Mouse (Mus musculus): ENCODE results near the gene Esr1.

Gene Esr1

GRCm38 (mm10) chr10:4849881-4850280, 238.5 kb downstream of the Esr1 start:
- no peak for DNase-seq

DNA sequence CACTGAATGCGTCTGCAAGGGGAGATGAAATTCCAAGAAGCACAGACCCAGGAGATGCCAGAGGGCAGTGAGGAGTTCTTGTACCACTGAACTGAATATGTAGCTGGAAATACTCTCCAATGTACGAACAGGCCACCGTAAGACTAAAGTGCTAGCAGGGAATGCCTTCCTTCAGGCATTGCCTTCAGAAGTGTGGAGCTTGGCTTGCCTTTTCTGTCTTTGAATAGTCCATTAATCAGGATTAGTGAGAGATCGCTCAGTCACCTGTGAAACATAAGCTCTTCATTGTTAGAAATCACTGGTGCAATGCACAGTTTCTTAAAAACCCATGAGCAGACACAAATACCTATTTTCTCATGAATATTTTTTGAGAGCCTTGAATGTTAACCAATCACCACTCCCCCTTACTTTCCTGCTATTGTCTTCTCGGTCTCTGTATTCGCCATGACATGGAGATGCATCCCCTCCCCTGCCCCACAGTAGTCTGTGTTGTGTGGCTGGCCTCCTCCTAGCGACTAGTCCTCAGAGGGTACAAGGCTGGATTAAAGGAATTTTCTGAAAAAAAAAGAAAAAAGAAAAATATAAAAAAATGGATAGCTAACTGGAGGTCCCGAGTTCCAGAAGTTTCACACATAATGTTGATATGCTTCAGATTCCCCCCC, 263.8 kb downstream of the Esr1 start:
- no peak for DNase-seq

DNA sequence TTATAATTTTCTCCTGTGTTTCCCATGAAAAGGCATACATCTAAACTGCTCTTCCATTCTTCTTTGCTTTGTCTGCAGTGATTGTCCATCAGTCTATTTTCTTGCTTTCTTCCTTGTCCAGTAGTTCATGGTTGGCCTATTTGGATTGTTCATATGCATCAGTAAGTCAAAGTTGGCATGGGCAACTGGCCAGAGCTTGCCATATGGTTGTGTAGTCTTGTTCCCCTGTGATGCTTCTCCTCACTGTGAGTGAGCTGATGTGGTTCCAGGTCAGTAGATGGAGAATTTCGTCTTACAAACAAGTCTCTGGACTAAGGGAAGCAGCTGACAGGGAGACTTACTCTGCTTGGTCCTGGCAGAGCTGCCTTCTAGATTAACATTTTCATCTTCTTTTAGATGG, 270.0 kb downstream of the Esr1 start:
- no peak for DNase-seq

DNA sequence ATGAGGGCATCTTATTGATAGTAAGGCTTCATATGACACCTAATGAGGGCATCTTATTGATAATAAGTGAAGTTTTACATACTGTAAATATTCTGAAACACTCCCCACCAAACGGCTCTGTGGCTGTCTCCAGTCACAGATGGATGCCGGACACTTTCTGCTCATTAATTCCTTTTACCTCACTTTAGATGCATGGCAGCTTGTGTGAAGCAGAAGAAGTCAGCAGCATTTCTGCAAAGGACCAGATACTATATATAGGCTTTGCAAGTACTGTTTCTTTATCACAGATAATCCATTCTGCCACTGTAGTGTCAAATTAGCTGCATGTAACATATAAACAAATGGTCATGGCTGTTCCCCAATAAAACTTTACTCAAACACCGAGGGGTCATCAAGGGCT, 274.1 kb downstream of the Esr1 start:
- no peak for DNase-seq

DNA sequence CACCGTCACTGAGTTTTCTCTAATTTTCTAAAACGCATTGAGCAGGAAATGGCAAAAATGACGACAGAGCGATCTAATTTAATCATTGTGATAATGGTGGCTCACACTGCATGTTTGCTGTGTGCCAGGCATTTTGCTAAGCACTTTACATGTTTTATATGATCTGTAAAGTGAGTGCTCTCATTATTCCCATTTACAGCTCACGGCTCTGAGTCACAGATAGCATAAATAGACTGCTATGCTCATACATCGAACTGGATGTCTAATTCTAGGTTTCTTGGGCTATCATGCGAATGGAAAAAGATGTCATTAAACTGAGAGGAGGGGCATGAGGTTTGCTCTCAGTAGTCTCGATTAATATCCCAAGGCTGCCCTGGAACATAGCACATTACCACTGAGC, 274.6 kb downstream of the Esr1 start:
- DNase-seq = no peak

DNA sequence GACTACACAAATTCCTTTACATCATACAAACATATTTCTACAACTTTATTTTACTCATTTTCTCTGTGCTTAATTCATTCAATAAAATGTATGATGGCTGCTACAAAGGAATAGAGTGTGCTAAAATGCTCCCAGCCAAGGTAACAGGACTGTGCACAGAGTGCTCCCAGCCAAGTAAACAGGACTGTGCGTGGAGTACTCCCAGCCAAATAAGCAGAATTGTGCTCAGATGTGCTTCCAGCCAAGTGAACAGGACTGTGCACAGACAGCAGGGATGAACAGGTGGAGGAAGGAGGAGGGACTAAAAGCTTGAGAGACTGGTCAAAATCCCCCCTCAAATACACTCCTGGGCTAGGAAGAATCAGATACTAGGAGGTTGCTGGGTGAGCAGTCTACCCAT, 282.1 kb downstream of the Esr1 start:
- DNase-seq = no peak

GRCm38 (mm10) chr10:4897789-4898188, 286.4 kb downstream of the Esr1 start:
- DNase-seq = no peak

GRCm38 (mm10) chr10:4900324-4900723, 288.9 kb downstream of the Esr1 start:
- no peak for DNase-seq

DNA sequence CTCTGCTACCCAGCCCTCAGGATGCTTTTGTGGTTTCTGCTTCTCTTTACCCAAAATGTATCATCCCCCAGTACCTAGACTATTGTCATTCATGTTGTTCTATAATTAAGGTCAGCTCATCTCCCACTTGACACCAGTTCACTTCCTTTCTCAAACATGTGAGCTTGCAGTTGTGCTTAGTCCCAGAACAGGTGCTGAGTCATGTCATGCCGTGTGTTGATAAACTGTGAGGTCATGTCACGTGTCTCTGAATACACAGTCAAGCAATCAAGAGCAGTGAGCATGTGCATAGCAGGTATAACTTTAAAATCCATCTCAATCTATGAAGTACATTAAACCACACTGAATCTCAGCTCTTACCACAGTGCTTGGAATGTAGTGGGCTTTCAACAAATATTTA, 297.9 kb downstream of the Esr1 start:
- DNase-seq = no peak

GRCm38 (mm10) chr10:4910451-4910850, 299.1 kb downstream of the Esr1 start:
- DNase-seq = no peak

DNA sequence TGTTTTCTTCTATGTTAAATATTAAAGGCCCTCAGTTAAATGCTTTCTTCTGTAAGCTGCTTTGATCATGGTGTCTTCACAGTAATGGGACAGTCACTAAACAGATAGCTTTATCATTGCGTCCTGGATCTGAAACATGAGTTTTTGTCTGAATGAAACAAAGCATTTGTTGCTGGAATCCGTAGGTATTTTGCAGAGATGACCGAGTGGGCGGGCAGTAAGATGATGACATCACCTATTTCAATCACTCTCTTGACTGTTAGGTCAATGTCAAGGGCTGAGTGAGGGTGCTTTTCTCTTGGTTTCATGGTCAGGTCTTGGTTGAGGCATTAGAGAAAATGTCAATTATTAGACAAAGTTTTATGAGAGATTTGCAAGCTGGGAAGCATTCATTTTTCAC, 307.7 kb downstream of the Esr1 start:
- DNase-seq = no peak

- no peak for DNase-seq
Measured at GRCm38 (mm10) chr10:4923616-4924015, 312.2 kb downstream of the Esr1 start.

DNA sequence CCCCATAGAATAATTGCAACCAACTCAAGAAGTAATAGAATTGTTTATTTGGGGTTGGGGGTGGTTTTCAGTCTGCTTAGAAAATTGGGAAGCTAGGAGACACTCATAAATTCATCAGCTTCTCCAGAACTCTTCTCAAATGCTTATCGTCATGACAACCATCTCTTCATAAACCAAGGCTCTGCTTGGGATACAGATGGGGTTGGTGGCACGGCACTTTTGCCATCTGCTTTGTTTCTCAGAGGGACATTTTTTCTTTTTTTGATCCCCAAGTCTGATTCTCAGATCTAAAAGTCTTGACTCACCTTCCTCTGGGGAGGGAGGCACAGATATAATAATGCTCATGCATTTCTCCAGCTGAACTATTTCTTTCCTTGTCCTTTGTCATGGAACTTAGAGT, 313.0 kb downstream of the Esr1 start:
- DNase-seq = no peak

DNA sequence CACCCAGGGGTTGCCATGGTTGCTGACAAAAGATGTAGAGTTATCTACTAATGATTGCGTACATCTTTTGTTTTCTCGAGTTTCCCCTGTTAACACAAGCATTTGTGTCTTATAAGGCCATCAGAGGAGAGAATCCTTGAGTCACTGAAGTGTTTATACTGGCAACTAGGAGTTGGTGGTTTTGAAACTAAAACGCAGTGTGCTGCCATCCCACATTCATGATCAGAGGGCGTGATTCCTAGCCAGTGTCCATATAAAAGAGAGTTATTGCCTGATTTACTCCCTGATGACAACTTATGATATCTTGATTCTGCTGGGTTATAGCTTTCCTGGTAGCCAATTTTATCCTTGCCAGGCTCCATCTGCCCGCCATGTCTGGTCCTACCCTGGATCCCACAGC, 331.8 kb downstream of the Esr1 start:
- DNase-seq = no peak

DNA sequence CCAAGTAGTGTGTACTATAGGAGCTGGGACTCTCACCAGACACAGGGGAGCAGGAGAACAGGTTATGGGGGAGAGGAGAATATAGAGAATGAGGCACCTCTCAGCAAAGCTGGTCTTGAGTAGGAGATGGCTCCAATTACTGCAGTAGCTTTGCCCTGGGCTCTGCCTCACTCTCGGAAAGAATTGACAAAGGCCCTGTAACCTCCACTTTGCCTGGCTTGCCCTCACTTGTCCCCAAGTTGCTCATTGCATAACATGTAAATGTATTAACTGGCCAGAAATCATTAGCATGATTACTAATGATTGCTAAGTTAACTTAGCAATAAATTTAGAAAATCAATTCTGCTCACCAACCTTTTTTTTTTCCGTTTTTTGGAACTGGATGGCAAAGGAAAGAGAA, 333.3 kb downstream of the Esr1 start:
- DNase-seq = no peak

DNA sequence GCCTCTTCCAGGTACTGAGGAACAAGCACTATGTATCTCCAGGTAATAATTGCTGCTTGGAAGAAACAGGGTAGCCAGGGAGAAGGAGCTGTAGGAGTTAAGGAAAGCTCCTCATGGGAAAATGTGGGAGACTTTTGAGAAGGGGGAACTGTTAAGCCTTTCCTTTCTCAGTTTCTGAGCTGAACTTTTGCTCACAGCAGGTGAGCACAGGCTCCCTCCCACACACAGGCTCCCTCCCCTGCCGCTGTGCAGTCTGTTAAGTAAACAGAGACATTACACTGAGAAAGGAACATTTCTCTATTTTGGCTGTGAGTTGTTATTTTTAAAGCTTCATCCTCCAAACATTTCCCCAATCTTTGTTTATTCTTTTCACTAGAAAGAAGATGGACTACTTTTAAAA, 354.4 kb downstream of the Esr1 start:
- no peak for DNase-seq

DNA sequence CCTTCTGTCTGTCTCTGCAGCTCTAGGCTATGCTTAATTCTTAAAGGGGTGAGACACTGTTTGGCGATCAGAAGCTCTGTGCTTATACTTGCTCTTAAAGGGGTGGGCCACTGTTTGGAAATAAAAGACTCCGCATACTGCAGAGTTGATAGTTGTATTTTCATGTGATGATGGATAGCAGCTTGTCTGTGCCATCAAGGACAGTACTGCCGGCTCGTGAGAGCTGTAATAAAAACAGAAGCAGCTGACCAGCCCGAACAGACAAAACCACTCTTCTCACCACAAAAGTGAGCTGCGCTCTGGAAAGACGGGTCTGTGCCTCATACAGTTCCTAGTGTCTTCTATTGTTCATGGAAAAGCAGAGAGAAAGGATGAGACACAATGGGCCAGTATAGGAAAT, 359.8 kb downstream of the Esr1 start:
- no peak for DNase-seq

- DNase-seq = no peak
Measured at GRCm38 (mm10) chr10:4971586-4971985, 360.2 kb downstream of the Esr1 start.

GRCm38 (mm10) chr10:4972026-4972425, 360.6 kb downstream of the Esr1 start:
- DNase-seq = no peak

GRCm38 (mm10) chr10:4974246-4974645, 362.9 kb downstream of the Esr1 start:
- DNase-seq = no peak

- DNase-seq = no peak
Measured at GRCm38 (mm10) chr10:4976557-4976956, 365.2 kb downstream of the Esr1 start.

GRCm38 (mm10) chr10:4977374-4977773, 366.0 kb downstream of the Esr1 start:
- DNase-seq = no peak

- no peak for DNase-seq
Measured at GRCm38 (mm10) chr10:4983919-4984318, 372.5 kb downstream of the Esr1 start.

DNA sequence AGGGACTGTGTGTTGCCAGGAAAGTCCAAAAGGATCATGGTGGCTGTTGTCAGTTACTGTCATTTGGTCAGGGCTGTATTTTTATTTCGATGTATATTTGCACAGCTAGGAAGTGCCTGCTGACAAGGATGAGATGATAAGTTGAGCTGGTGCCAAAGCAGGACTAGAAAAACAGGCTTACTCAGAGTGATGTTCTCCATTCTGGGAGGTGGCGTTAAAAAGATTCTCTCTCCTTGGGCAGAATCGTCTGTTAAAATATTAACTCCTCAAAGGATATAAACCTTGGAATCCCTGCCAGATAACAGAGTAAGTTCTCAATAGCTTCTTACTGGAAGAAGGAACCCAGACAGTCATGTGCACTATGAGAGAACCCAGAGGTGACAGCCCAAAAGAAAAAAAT, 382.4 kb downstream of the Esr1 start:
- DNase-seq = peak; percentile 8 to 43

DNA sequence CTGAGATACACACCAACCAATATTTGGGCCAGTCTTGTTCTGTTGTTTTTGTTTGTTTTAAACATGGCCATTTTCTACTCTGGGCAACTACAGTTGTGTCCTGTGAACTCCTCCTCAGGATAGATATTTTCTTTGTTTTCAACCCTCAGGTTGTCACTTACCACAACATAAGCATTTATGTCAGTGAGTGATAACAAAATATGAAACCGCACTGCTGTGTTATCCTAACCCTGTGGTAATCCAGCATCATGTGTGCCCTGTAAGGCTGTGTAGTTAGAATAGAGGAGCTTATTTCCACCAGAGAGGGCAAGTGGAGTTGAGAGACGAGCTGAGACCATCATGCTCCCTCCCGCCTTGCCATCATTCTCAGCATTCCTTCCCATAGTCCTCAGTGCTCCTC, 385.2 kb downstream of the Esr1 start:
- no peak for DNase-seq

Data from kidney, adult 8-10 months (tissue).